Mouse (Mus musculus) stomach, postnatal 0 days (tissue): ENCODE data around the gene Cntnap2.

Source experiments
- CTCF ChIP-seq: IDR thresholded peaks from 2 replicates; pipeline ENCODE4 v1.5.1; 2016; ENCODE audit warnings: antibody characterized with exemption, low read depth, mild to moderate bottlenecking, moderate library complexity
- EP300 ChIP-seq: optimal IDR thresholded peaks from 2 replicates; pipeline ENCODE3; 2016; ENCODE audit warnings: antibody characterized with exemption

DNA sequence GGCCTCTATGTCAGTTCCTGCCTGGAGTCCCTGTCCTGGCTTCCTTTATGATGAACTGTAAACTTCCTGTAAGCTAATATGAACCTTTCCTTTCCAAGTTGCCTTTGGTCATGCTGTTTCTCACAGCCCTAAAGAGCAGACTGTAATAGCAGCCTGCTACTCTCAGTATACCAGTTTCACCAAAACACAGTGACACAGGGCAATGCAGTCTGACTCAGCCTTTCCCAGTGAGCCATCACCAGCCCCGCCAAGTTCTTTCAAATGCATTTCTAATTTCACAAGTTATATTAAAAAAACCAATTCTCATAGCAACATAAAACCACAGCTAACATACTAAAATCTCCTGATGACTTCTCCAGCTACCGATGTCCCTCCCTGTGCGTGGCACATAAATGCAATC lies 2285.5 kb downstream of the Cntnap2 start:
- TF ChIP-seq CTCF (no peak), EP300 (no peak)
